Mouse (Mus musculus) embryonic facial prominence, embryonic 14.5 days (tissue): Measurements from ENCODE around the gene Gm12394. TPM values are rescaled to one million over a fixed set of nuclear protein-coding genes. Genes with fewer than 3 reads are reported as not detected.
"Not testable (repeated sequence)": the region's sequence is repeated elsewhere in the genome, so short reads cannot be mapped to it uniquely, and the experiment has no call there.

ENCODE experiments used
- ATAC-seq: fragments of 200-750 bp; cut with Nextera tagmentation; 2 replicates; pipeline ENCODE4 v1.8.0; 2017; ENCODE audit warnings: low read depth, moderate number of reproducible peaks, moderate TSS enrichment
- DNase-seq: peaks from one replicate; pipeline ENCODE4 v3.0.0-alpha.2; 2015; ENCODE audit warnings: low spot score
- H3K27ac ChIP-seq: fragments of 300-500 bp; sonication (generic); replicated peaks from 2 replicates; pipeline ENCODE4 v1.5.1; 2014; ENCODE audit warnings: low read depth, mild to moderate bottlenecking, low read length, moderate library complexity
- H3K27me3 ChIP-seq: fragments of 300-500 bp; sonication (generic); replicated peaks from 2 replicates; pipeline ENCODE4 v1.6.1; 2014; ENCODE audit warnings: low read length; ENCODE audit not compliant: control insufficient read depth, insufficient read depth
- H3K36me3 ChIP-seq: fragments of 300-500 bp; sonication (generic); 2 replicates; pipeline ENCODE4 v1.6.1; 2014; ENCODE audit warnings: low read length, mixed read lengths; ENCODE audit not compliant: control insufficient read depth, insufficient read depth
- H3K4me1 ChIP-seq: fragments of 300-500 bp; sonication (generic); 2 replicates; pipeline ENCODE4 v1.6.1; 2014; ENCODE audit warnings: antibody characterized with exemption, low read length; ENCODE audit not compliant: control insufficient read depth, insufficient read depth
- H3K4me2 ChIP-seq: fragments of 300-500 bp; sonication (generic); 2 replicates; pipeline ENCODE4 v1.6.1; 2014; ENCODE audit warnings: low read depth, mild to moderate bottlenecking, low read length, moderate library complexity, mixed read lengths
- H3K4me3 ChIP-seq: fragments of 300-500 bp; sonication (generic); 2 replicates; pipeline ENCODE4 v1.5.1; 2014; ENCODE audit warnings: low read depth, mild to moderate bottlenecking, low read length
- H3K9ac ChIP-seq: fragments of 300-500 bp; sonication (generic); 2 replicates; pipeline ENCODE4 v1.6.1; 2014; ENCODE audit warnings: low read depth, mild to moderate bottlenecking, low read length, moderate library complexity, mixed read lengths
- H3K9me3 ChIP-seq: fragments of 300-500 bp; sonication (generic); 2 replicates; pipeline ENCODE4 v1.6.1; 2016; ENCODE audit warnings: low read length; ENCODE audit not compliant: control insufficient read depth
- WGBS: fragments of 180-500 bp; shearing (Covaris S2); extraction: QIAGEN DNeasy Blood & Tissue Kit; methylation state at CpG from one replicate; pipeline ENCODE4 v1.1.7; 2014; 5-methylcytosine and 5-hydroxymethylcytosine counted together
- polyA plus RNA-seq: library from polyadenylated mRNA; unstranded; fragments of >200 nt; fragmentation: Nextera tagmentation; extraction: Ambion mirVana; gene quantifications from 2 replicates; pipeline ENCODE4 v1.2.1, GENCODE M21; 2014

Gene Gm12394
- polyA plus RNA-seq, 1 experiment from 2014 or later, result 0.15 TPM

DNA sequence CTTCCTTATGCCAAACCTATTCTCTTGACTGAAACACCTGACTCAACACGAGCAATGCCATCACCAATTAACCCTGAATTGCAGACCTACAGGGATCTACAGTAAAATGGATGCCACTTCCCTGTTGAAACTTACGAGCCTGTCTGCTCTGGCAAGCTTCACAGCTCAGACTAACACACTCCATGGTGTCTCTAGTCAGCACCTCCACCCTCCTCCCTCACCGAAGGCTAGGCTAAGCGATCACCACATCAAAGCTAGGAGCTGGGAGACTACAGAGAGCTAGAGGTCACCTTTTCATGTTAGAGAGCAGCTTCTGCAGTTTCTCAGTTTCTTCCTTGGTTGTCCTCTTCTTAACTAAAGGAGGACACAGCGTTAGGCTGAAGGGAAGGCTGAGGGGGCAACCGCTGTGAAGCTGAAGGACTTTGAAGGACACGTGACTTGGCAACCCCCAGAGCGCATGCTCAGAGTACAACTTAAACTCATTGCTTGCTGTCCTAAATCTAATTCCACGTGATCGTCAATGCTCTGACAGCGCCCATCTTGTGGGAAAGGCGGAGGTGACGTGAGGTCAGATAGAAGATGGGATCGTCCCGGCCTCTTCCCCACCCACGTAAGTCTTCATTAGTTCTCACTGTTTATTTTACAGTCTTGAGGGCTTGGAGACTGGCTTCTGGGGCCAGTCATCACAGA lies 16.3 kb upstream of the Gm12394 start:
- no peak overlapping the region for H3K27ac ChIP-seq
- 82% methylated on average over 16 of the region's 16 CpGs for WGBS
- DNase-seq, result no peak

GRCm38 (mm10) chr4:42872151-42872550 lies 15.6 kb upstream of the Gm12394 start:
- Histone ChIP-seq H3K27me3 (no peaks in the 10 kb centered on the region), H3K27ac (no peak overlapping the region), H3K36me3 (no peaks in the 10 kb centered on the region), H3K4me1 (no peaks in the 10 kb centered on the region), H3K4me2 (no peak overlapping the region), H3K9me3 (no peaks in the 10 kb centered on the region), H3K9ac (no peak overlapping the region), H3K4me3 (no peak overlapping the region)
- DNase-seq (no peak), ATAC-seq (no peak)
- WGBS, result 90% methylated on average over 7 of the region's 7 CpGs

More for the DNA sequence above, 16.3 kb upstream of the Gm12394 start:
- Histone ChIP-seq H3K9me3 (no peaks in the 10 kb centered on the region), H3K9ac (no peak overlapping the region), H3K4me3 (no peak overlapping the region), H3K4me1 (no peaks in the 10 kb centered on the region), H3K4me2 (no peak overlapping the region), H3K36me3 (no peaks in the 10 kb centered on the region), H3K27me3 (no peaks in the 10 kb centered on the region)
- ATAC-seq, result no peak

DNA sequence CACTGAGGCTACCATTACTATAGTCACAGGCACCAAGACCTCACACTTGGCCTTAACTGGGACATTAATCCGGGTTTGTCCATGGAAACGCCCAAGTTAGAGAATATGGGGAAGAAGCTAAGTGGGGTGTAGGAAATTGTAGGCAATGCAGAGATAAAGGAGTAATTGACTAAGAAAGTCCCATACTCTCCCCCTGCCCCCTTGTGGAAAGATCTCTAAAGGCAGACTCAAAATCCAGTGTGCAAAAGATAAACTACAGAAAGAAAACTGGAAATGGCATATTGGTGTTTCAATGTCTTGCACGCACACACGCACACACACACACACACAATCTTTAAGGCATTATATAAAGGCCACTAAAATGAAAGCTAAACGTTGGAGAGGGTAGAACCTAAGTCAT lies 14.2 kb upstream of the Gm12394 start:
- Histone ChIP-seq H3K4me3 (no peak overlapping the region), H3K36me3 (no peaks in the 10 kb centered on the region), H3K9me3 (no peaks in the 10 kb centered on the region), H3K4me2 (no peak overlapping the region), H3K9ac (no peak overlapping the region), H3K27ac (no peak overlapping the region), H3K27me3 (no peaks in the 10 kb centered on the region), H3K4me1 (no peaks in the 10 kb centered on the region)
- no peak for DNase-seq
- 78% methylated on average over 5 of the region's 5 CpGs for WGBS
- no peak for ATAC-seq

GRCm38 (mm10) chr4:42868193-42868592 lies 11.6 kb upstream of the Gm12394 start:
- ATAC-seq (no peak), DNase-seq (no peak)
- WGBS, result 90% methylated on average over 5 of the region's 5 CpGs
- Histone ChIP-seq H3K4me3 (no peak overlapping the region), H3K4me2 (no peak overlapping the region), H3K27ac (no peak overlapping the region), H3K9ac (no peak overlapping the region), H3K27me3 (no peaks in the 10 kb centered on the region), H3K9me3 (no peaks in the 10 kb centered on the region), H3K36me3 (no peaks in the 10 kb centered on the region), H3K4me1 (no peaks in the 10 kb centered on the region)

DNA sequence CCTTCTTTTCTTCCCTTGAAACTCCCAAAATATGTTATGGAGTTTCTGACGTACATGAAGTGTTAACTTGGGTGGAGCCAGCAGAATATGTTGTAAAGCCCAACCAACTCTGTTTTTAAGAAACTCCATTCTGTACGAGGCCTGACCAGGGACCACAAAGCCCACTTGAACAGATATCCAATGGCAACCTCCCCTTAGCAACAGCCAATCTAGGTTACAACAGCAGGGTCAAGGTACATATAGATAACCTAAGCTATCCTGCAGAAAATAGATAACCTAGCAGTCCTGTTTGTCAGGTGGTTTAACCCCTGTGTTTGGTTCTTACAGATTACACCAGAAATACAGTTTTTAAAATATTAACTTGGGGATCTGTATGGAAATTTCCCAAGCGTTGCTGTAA lies 10.8 kb upstream of the Gm12394 start:
- Histone ChIP-seq H3K4me3 (no peak overlapping the region), H3K27me3 (no peaks in the 10 kb centered on the region), H3K9ac (no peak overlapping the region), H3K4me1 (no peaks in the 10 kb centered on the region), H3K36me3 (no peaks in the 10 kb centered on the region), H3K9me3 (no peaks in the 10 kb centered on the region), H3K27ac (no peak overlapping the region), H3K4me2 (no peak overlapping the region)
- 61% methylated on average over 3 of the region's 3 CpGs for WGBS
- DNase-seq (no peak), ATAC-seq (no peak)

DNA sequence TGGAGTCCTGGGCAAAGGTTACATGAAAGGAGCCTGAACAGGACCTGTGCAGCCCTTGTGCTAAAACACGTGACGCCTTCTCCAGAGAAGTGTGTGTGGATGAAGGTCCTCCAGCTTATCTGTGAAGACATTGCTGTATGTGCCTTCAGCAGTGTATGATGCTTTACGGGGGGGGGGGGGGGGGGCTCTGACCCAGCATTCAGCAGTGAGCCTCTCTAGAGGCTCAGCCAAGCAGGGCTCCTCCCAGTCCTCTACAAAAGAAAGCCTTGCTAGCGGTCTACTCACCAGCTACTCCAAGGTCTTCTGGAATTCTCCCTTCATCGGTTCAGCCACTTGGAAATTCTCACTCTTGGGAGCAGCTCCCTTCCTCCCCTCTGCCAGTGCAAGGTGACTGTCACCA lies 6.9 kb upstream of the Gm12394 start:
- not testable (repeated sequence) for ATAC-seq, H3K36me3 ChIP-seq, H3K9me3 ChIP-seq, H3K9ac ChIP-seq, H3K27me3 ChIP-seq, H3K4me1 ChIP-seq, DNase-seq, H3K4me3 ChIP-seq, H3K27ac ChIP-seq, H3K4me2 ChIP-seq
- 78% methylated on average over 2 of the region's 5 CpGs for WGBS

- H3K9ac ChIP-seq, H3K27ac ChIP-seq, ATAC-seq, H3K36me3 ChIP-seq, H3K27me3 ChIP-seq, H3K4me2 ChIP-seq, H3K4me3 ChIP-seq, DNase-seq, H3K9me3 ChIP-seq, H3K4me1 ChIP-seq: not testable (repeated sequence)
- 72% methylated on average over 8 of the region's 9 CpGs for WGBS
Measured at GRCm38 (mm10) chr4:42860483-42860882, 3.9 kb upstream of the Gm12394 start.

DNA sequence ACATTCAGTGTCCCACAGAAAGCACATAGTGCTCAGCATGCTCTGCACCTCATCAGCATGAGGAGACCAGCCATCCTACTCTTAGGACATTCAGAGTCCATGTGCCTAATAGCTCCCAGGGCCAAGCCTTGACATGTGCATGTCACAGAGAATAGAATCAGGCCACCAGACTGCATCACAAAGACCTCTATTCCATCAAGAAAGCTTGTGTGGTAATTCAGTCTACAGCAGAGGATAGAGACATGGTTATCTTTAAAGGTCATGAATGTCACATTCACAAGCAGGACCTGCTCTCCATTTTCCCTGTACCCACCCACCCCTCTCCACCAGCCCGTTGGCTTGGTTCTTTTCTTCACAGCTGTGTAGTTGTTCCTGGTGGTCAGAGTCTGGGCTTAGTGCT lies 2.8 kb downstream of the Gm12394 start, which contains the start of gene Fam205a1:
TSS of gene Fam205a1 (minus strand) at position 101 of the 400 bp plus-strand sequence.
- not testable (repeated sequence) for H3K27me3 ChIP-seq, H3K4me2 ChIP-seq, H3K36me3 ChIP-seq, H3K4me3 ChIP-seq, H3K9me3 ChIP-seq, H3K27ac ChIP-seq, H3K4me1 ChIP-seq, H3K9ac ChIP-seq, DNase-seq, ATAC-seq
- 100% methylated on average over 1 of the region's 1 CpGs for WGBS

GRCm38 (mm10) chr4:42773893-42774292 lies 82.7 kb downstream of the Gm12394 start, which contains the start of gene Ccl21a:
Gene Ccl21a, minus strand, starts transcription at chr4:42773993.
- not testable (repeated sequence) for H3K9me3 ChIP-seq, H3K27me3 ChIP-seq, ATAC-seq, H3K4me3 ChIP-seq, H3K4me2 ChIP-seq, H3K9ac ChIP-seq, H3K27ac ChIP-seq, H3K4me1 ChIP-seq, H3K36me3 ChIP-seq, DNase-seq
- WGBS, result no CpG with 5 or more reads among the region's 5 CpGs
